Mouse (Mus musculus): ENCODE measurements at regions not wholly inside any gene's neighbourhood (a gene's known extent, or its start where the extent isn't known, plus 50 kb on each side); places are given as distances from the start of the nearest gene placed in this dataset.

DNA sequence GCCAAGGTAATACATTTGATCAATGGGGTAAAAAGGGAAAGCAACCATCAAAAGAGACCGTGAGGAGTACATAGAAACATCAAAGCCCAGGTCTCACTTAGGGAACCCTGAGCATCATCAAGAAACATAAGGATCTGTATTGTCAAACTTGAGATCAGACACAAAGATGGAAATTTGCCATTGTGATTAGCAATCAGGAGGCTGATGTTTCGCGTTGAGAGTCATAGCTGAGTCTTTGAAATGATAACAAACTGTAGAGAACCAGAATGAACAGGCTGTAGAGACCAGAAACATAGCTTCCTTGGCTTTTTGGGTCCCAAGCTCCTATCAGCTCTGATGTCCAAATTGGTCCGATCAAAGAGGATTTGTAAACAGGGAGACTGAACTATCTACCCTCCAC, 505.2 kb upstream of the Nox3 start:
- no peaks in the 10 kb centered on the region for H3K36me3 ChIP-seq
- no peak overlapping the region for H3K9ac ChIP-seq
- no peak overlapping the region for H3K4me2 ChIP-seq
- no peaks in the 10 kb centered on the region for H3K9me3 ChIP-seq
- H3K27ac ChIP-seq: no peak overlapping the region
- ATAC-seq (ENCODE audit: borderline replicate concordance, extremely low read depth, low FRiP score, low TSS enrichment): no peak
- H3K27me3 ChIP-seq: no peaks in the 10 kb centered on the region
- H3K4me3 ChIP-seq: no peak overlapping the region
- WGBS: 81% methylated on average over 4 of the region's 4 CpGs
- peaks cover 15% of the 10 kb centered on the region for H3K4me1 ChIP-seq

DNA sequence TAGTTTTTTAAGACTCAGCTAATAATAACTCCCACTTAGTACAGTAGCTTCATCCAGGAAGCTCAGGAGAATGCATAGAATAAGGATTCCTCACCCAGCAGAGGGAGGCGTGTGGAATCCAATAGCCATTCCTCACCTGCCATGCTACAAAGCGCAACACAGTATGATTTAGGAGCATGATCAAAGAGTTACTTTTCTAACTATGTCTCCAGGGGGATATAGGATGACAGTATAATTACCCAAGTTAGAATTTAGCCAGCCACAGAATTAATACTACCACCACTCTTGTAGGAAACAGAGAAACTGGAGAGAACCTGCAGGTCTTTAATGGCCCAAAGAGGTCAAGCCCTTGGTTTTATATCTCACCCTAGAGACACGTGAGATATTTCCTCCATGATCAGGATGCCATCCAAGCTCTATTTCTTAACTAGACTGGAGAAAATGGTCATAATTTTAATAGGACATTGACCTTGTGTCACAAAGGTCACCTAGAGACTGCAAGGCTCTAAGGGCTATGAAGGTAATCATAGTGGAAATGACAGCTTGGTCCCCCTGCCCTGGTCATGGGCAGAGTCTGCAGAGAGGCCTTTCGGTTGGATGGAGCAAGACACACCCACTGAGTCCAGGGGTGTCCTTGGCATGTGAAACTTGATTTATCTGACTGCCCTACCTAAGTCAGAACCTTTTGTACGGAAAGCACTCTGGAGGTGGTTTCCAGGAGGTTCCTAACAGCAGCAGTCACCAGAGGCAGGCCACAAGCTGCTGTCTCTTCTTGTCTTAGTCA, 512.3 kb upstream of the Nox3 start:
- ATAC-seq (ENCODE audit: borderline replicate concordance, extremely low read depth, low FRiP score, low TSS enrichment): no peak

DNA sequence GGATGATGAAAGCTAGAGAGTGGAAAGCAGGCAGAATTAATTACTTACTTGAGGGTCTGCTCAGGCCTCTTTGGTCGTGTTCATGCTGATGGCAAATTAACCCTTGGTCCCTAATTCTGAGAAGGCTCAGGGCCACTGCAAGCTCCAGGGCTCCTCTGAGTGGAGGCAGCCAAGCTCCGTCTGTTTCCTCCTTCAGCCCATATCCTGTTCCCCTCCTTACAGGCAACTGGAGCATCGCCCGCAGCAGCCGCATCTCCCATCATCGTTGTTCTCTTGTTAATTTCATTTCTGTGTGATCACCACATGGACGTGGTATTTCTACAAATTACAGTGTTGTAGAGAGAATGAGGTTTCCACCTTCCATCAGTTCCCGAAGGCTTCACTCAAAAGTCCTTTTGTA, 513.6 kb upstream of the Nox3 start:
- no peak for ATAC-seq (ENCODE audit: borderline replicate concordance, extremely low read depth, low FRiP score, low TSS enrichment)
- H3K4me3 ChIP-seq: no peak overlapping the region
- 75% methylated on average over 8 of the region's 8 CpGs for WGBS

More for the DNA sequence above, 512.3 kb upstream of the Nox3 start:
- H3K4me3 ChIP-seq: no peak overlapping the region
- H3K36me3 ChIP-seq: no peaks in the 10 kb centered on the region
- H3K27ac ChIP-seq: no peak overlapping the region
- no peak overlapping the region for H3K9ac ChIP-seq
- no peaks in the 10 kb centered on the region for H3K9me3 ChIP-seq
- H3K4me1 ChIP-seq: no peaks in the 10 kb centered on the region
- H3K4me2 ChIP-seq: no peak overlapping the region
- no peaks in the 10 kb centered on the region for H3K27me3 ChIP-seq
- 79% methylated on average over 5 of the region's 5 CpGs for WGBS

DNA sequence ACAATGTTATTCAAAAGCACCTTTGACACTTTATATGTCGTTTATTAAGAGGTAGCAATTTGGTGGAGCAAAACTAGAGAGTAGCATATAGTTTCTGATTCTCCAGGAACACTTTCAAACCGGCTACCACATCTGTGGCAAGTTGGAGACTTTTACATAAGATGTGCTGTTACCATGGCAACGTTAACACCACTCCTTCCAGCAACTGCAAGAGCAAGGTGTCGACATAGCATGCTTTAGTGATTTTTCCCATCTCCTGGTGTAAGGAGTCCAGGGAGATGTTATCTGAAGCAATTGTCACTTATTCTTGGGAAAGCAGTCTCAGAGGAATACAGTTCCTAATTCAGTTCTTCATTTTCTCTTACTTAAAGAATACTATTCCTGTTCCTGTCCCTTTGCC, 516.5 kb upstream of the Nox3 start:
- no peak for ATAC-seq (ENCODE audit: borderline replicate concordance, extremely low read depth, low FRiP score, low TSS enrichment)
- WGBS: 41% methylated on average over 4 of the region's 4 CpGs

More for the DNA sequence above, 513.6 kb upstream of the Nox3 start:
- H3K27me3 ChIP-seq: no peaks in the 10 kb centered on the region
- H3K27ac ChIP-seq: no peak overlapping the region
- H3K36me3 ChIP-seq: no peaks in the 10 kb centered on the region
- no peak overlapping the region for H3K4me2 ChIP-seq
- H3K4me1 ChIP-seq: no peaks in the 10 kb centered on the region
- no peaks in the 10 kb centered on the region for H3K9me3 ChIP-seq
- H3K9ac ChIP-seq: no peak overlapping the region

DNA sequence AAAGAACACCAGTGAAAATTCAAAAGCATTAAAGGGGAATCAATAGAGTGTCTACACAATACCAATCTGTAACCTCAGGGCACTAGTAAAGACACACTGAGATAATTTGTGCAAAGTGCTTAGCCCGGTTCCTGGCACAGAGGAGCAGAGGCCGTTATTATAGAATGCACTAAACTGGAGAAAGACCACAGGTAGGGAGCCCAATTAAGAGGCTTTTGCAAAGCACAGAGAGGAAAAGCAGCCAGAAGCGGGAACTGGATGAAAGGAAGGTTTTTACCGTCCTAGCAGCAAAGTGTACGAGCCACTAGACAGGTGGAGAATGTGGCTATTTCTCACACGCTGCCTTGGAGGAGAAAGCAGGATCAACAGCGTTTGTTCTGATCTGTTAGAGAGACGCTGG, 518.9 kb upstream of the Nox3 start:
- Histone ChIP-seq H3K4me3 (no peak overlapping the region), H3K27ac (no peak overlapping the region), H3K9ac (no peak overlapping the region), H3K36me3 (no peaks in the 10 kb centered on the region), H3K4me1 (no peaks in the 10 kb centered on the region), H3K27me3 (no peaks in the 10 kb centered on the region), H3K9me3 (no peaks in the 10 kb centered on the region), H3K4me2 (no peak overlapping the region)
- WGBS: 62% methylated on average over 8 of the region's 8 CpGs
- no peak for ATAC-seq (ENCODE audit: borderline replicate concordance, extremely low read depth, low FRiP score, low TSS enrichment)

More for the DNA sequence above, 516.5 kb upstream of the Nox3 start:
- no peak overlapping the region for H3K4me2 ChIP-seq
- no peak overlapping the region for H3K27ac ChIP-seq
- no peaks in the 10 kb centered on the region for H3K4me1 ChIP-seq
- no peak overlapping the region for H3K9ac ChIP-seq
- H3K4me3 ChIP-seq: no peak overlapping the region
- H3K9me3 ChIP-seq: no peaks in the 10 kb centered on the region
- no peaks in the 10 kb centered on the region for H3K36me3 ChIP-seq
- no peaks in the 10 kb centered on the region for H3K27me3 ChIP-seq

DNA sequence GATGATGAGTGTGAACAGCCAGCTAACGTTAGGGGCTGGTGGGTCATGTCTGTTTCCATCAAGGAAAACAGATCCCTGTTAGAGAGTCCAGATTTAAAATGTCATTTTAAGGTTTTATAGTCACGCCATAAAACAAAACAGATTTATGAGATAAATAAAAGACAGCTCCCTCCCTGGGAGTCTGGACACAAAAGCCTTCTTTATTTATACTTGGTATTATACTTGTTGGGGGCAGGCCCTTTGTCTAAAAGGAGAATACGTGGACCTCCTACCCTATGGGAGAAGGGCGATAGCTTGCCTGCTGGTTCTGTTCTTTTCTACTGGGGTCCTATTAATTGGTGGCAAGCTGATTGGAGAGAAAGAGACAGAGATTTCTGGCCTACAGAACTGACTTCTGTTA, 520.1 kb upstream of the Nox3 start:
- Histone ChIP-seq H3K4me3 (no peak overlapping the region), H3K4me2 (no peak overlapping the region), H3K4me1 (peaks cover 6% of the 10 kb centered on the region), H3K9me3 (no peaks in the 10 kb centered on the region), H3K27me3 (no peaks in the 10 kb centered on the region), H3K27ac (no peak overlapping the region), H3K9ac (no peak overlapping the region), H3K36me3 (no peaks in the 10 kb centered on the region)
- WGBS: 63% methylated on average over 4 of the region's 4 CpGs
- ATAC-seq (ENCODE audit: borderline replicate concordance, extremely low read depth, low FRiP score, low TSS enrichment): no peak

DNA sequence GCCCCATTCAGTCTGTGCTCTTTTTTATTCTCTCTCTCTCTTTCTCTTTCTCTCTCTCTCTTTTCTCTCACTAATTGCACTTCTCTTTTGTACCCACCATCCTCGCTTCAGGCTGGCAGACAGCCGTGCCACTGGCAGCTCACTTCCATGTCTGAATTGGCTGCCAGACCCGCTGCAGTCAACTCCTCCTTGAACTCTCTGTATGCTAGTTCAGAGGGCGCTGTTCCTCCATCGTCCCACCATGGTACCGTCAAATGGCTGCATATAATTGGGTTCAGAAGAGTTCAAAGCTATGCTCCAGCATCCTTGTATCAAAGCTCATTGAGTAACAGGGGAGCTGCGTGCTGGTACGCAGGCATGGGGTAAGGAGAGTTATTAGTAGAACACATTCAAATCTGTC, 520.7 kb upstream of the Nox3 start:
- Histone ChIP-seq H3K4me1 (peaks cover 10% of the 10 kb centered on the region), H3K4me2 (no peak overlapping the region), H3K9me3 (no peaks in the 10 kb centered on the region), H3K27me3 (no peaks in the 10 kb centered on the region), H3K4me3 (no peak overlapping the region), H3K27ac (no peak overlapping the region), H3K9ac (no peak overlapping the region), H3K36me3 (no peaks in the 10 kb centered on the region)
- 81% methylated on average over 8 of the region's 8 CpGs for WGBS
- ATAC-seq (ENCODE audit: borderline replicate concordance, extremely low read depth, low FRiP score, low TSS enrichment): no peak

DNA sequence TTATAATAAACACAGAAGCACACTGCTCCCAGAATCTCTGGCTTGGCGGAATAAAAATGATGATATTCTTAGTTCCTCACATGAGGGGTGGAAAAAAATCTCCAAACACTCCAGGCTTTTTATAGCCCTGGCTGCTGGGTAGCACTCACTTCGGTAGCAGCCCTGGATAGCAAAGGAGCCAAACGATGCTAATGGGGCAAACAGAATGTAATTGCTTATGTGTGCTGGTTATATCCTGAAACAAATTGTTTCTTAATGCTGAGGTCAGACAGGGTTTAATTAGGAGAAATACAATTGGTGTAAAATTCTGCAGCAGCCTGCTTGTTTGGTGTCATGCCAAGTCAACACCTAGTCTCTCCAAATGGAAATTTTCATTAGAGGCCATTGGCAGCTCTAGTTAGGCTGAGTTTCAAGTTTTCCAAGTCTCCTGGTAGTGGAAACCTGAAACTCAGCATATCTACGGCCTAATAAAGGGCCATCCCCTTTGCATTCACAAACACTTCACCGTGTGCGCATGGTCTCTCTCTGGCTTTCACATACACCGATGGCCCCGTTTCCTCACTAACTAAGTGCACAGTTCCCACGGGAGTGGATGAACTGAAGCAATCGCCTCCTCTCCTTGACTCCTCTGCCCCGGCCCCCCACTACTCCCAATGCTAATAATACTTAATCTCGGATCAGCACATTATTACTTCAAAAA, 524.8 kb upstream of the Nox3 start:
- no peak overlapping the region for H3K9ac ChIP-seq
- H3K9me3 ChIP-seq: no peaks in the 10 kb centered on the region
- H3K4me1 ChIP-seq: peaks cover 10% of the 10 kb centered on the region
- ATAC-seq (ENCODE audit: borderline replicate concordance, extremely low read depth, low FRiP score, low TSS enrichment): no peak
- no peak overlapping the region for H3K27ac ChIP-seq
- 37% methylated on average over 12 of the region's 12 CpGs for WGBS
- no peak overlapping the region for H3K4me2 ChIP-seq
- H3K27me3 ChIP-seq: no peaks in the 10 kb centered on the region
- H3K36me3 ChIP-seq: no peaks in the 10 kb centered on the region
- H3K4me3 ChIP-seq: no peak overlapping the region

DNA sequence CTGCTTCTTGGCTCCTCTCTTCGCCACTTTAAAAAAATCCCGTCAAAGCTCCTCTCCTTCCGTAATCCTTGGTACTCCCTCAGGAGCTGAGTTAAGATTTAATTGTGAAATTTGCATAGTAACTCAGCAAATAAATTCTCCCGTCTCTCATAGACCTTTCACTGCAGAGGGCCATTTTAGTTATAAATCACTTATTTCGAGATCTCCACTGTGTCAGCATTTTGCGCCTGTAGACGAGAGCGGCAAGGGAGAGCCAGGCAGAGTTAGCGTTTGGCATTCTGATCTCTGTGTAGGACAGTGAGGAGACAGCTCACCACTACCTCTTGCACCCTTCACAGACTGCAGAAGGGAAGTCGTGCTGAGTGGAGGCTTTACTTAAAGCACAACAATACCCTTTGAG, 531.8 kb upstream of the Nox3 start:
- Histone ChIP-seq H3K4me1 (no peaks in the 10 kb centered on the region), H3K36me3 (no peaks in the 10 kb centered on the region), H3K27ac (no peak overlapping the region), H3K4me3 (no peak overlapping the region), H3K9ac (no peak overlapping the region), H3K9me3 (no peaks in the 10 kb centered on the region), H3K27me3 (no peaks in the 10 kb centered on the region), H3K4me2 (no peak overlapping the region)
- 75% methylated on average over 10 of the region's 10 CpGs for WGBS
- ATAC-seq (ENCODE audit: borderline replicate concordance, extremely low read depth, low FRiP score, low TSS enrichment): no peak

DNA sequence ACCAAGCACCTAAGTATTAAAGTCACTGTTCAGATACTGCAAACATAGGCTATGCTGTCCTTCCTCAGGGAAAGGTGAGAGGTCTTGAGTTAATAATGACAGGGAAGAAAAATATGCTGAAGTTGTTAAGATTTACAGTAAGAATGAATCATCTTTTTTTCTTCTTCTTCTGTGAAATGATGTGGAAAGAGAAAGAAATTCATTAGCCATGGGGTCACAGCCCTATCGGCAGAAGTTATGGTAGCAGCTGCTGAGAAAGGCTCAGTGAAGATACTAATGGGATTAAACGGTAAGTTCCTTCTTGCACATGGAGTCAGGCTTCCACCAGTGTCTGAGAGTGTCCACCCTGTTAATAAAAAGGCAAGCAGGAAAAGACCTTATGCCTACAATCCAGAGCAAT, 533.9 kb upstream of the Nox3 start:
- H3K36me3 ChIP-seq: no peaks in the 10 kb centered on the region
- no peaks in the 10 kb centered on the region for H3K4me1 ChIP-seq
- no peak for ATAC-seq (ENCODE audit: borderline replicate concordance, extremely low read depth, low FRiP score, low TSS enrichment)
- no peak overlapping the region for H3K4me2 ChIP-seq
- no peaks in the 10 kb centered on the region for H3K27me3 ChIP-seq
- H3K4me3 ChIP-seq: no peak overlapping the region
- H3K9me3 ChIP-seq: no peaks in the 10 kb centered on the region
- H3K9ac ChIP-seq: no peak overlapping the region
- H3K27ac ChIP-seq: no peak overlapping the region
- 58% methylated on average over 2 of the region's 2 CpGs for WGBS

DNA sequence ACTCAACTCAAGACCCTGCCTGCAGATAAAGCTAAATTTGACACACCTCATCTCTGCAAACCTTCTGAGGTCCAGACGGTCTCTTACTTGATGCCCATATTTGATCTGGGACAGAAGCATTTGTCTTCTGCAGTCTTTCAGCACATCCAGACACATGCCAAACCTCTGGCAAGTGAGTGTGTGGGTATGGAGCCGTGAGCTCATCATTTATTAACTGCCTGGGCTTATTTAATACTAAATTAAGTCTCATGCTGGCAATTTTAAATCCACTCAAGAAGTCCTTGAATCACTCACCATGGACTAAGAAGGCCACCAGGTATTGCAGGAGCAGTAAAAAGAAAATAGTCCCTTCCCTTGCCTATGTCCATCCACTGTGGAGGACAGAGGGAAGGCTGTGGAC, 554.4 kb upstream of the Nox3 start:
- H3K4me2 ChIP-seq: no peak overlapping the region
- 80% methylated on average over 2 of the region's 2 CpGs for WGBS
- H3K4me1 ChIP-seq: no peaks in the 10 kb centered on the region
- no peak for ATAC-seq (ENCODE audit: borderline replicate concordance, extremely low read depth, low FRiP score, low TSS enrichment)
- H3K27ac ChIP-seq: no peak overlapping the region
- no peaks in the 10 kb centered on the region for H3K36me3 ChIP-seq
- H3K27me3 ChIP-seq: no peaks in the 10 kb centered on the region
- no peaks in the 10 kb centered on the region for H3K9me3 ChIP-seq
- no peak overlapping the region for H3K9ac ChIP-seq
- H3K4me3 ChIP-seq: no peak overlapping the region

DNA sequence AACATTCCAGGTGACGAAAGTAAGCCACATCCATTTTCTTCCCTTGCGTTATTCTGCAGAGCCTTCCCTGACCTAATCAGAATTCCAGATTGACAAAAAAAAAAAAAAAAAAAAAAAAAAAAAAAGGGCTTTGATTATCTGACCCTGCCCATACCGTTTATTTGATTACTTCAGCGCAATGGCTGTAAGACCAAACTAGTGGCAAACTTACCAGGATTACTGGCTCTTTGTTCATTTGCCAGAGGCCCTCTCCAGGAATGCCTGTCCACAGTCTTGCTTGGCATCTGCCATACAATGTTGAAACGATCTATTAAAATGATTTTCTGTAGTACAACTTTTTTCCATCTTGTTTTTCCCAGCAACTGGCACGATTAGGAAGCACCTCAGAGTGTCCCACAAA, 569.4 kb upstream of the Nox3 start:
- Histone ChIP-seq H3K9me3 (no peaks in the 10 kb centered on the region), H3K4me2 (no peak overlapping the region), H3K4me1 (peaks cover 10% of the 10 kb centered on the region; the same call in 1 of the 2 replicates), H3K4me3 (no peak overlapping the region), H3K36me3 (no peaks in the 10 kb centered on the region), H3K27ac (no peak overlapping the region), H3K9ac (no peak overlapping the region), H3K27me3 (no peaks in the 10 kb centered on the region)
- ATAC-seq (ENCODE audit: borderline replicate concordance, extremely low read depth, low FRiP score, low TSS enrichment): no peak
- 48% methylated on average over 6 of the region's 6 CpGs for WGBS

Data from lung, embryonic 15.5 days (tissue).